Mouse (Mus musculus) adrenal gland, postnatal 10 days (tissue): ENCODE results near the gene Gkn1. TPM values are rescaled to one million over a fixed set of nuclear protein-coding genes. Genes with fewer than 3 reads are reported as not detected.

Experiments
- DNase-seq: peaks from one replicate; pipeline ENCODE4 v3.0.0; 2021; ENCODE audit warnings: mixed read lengths
- total RNA-seq, 2 experiments: library from RNA; stranded (reverse); gene quantifications; 2 replicates each; pipeline ENCODE4 v1.2.3; 2021

The Gkn1 gene
- total RNA-seq, 2 experiments from 2014 or later: not detected

DNA sequence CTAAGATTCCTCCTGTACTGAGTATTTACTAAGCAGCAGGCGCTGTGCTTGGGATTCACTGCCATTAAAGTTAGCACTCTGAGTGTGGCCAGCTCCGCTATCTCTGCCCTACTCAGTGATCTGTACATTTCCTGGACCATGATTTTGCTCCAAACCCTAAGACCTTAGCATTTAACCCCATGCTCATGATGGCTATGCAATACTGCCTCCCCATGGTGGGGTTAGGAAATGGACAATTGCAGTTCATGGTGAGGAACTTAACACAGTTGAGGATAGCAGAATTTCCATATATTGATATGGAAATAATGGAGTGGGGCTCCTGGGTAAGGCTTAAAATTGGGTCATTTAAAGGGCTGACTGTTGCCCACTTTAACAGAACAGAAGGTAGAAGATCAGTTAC is 27.4 kb downstream of the Gkn1 start:
- DNase-seq: peak; percentile 59

DNA sequence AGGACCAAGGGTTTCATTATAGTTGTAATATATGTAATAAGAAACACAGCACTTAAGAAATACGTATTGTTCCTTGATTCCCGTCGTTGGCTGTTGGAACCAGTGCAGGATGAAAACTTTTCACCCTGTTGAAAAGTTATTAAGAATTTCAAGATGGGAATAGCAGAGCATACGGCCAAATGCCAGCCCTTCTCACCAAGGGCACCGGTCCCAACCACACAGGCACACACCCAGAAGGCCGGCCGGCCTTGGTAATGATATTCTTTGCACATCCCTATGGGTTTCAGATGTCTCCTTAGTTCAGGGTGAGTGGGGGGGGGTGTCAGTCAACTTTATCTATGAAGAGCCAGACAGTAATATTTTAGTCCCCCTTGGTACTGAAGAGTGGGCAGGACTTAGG is 32.1 kb downstream of the Gkn1 start:
- DNase-seq: no peak

DNA sequence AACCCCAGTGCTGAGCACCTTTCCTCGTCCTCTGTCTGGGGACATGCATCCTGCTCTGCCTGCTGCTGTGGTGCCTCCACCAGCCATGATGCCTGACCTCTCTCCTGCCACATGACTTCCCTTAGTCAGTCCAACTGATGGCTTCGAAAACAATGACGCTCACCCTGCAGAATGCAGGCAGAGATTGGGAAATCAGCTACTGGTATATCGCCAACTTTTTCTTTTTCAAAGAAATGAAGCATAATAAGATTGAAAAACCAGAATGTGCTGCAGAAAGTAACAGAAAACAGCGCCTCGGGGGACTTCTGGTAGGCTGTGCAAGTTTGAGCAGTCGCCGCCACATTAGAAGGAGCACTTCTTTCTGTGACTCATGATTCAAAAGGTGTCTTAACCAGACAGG is 33.8 kb downstream of the Gkn1 start:
- DNase-seq: peak; percentile 45

DNA sequence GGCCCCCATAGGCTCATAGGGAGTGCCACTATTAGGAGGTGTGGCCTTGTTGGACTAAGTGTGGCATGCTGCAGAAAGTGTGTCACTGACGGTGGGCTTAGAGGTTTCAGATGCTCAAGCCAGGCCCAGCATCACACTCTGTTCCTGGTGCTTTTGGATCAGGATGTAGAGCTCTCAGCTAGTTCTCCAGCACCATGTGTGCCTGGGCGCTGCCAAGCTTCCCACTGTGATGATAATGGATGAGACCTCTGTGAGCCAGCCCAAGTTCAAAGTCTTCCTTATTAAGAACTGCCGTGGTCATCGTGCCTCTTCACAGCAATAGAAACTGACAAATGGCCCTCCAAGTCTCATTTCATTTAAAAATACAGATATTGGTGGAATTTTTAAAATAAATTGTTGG is 38.0 kb downstream of the Gkn1 start:
- no peak for DNase-seq

DNA sequence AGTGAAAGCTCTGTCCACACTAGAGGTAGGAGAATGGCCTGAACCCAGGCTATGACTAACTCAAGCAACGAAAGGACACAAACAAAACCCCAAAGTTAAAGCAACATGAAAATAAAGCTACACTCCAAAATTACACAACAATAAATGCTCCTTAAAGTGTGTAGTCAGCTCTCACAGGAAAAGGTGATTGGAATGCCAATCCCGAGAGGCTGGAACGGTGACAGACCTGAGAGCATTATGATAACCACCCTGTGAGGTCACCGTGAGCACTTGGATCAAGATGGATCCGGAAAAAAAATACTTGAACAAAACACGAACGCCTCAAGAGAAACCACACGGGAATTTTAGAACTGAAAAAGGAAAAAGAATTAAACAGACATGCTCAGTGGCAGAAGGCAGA is 46.3 kb downstream of the Gkn1 start:
- DNase-seq: no peak

DNA sequence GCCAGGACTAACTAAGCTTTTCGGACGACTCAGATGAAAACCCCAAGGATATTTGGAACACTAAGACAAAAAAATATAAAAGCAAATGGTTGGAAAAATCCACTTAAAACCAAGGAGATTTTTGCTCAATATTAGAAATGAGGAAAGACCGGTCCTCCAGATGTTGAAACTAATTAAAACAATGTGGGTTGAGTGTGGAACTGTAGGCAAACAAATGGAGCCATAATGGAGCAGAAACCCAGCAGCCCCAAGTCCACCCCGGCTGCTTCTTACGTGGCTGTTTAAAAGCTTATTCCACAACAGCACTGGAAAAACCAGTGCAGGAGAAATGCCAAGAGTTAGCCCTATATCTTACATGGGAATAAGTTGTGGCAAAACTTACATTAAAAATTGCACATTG is 48.0 kb downstream of the Gkn1 start:
- DNase-seq: no peak

DNA sequence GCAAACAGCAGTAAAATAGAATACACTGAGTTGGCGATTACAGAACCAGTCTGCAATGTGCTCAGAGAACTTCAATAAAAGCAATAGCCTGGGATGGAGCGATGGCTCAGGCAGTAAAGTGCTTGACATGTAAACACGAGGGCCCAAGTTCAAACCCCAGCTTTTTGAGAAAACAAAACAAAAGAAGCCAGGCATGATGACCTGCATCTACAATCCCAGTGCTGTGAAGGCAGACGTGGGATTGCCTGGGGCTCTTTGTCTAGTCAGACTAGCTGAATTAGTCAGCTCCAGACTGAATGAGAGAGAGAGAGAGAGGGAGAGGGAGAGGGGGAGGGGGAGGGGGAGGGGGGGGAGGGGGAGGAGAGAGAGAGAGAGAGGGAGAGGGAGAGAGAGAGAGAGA is 48.8 kb downstream of the Gkn1 start:
- no peak for DNase-seq

Other genes with a start within 250 kb of the Gkn1 start
- under 1 TPM; 0.12 TPM for gene D6Ertd527e, start 246.2 kb downstream of the Gkn1 start, total RNA-seq
- 10 to 100 TPM; 29.4 to 34.9 TPM for gene Antxr1, start 15.1 kb downstream of the Gkn1 start, total RNA-seq
- gene Gkn2, start 22.4 kb upstream of the Gkn1 start, total RNA-seq: not detected
- gene Gkn3, start 38.0 kb upstream of the Gkn1 start, total RNA-seq: under 1 TPM; 0.82 to 0.84 TPM
- 1 to 10 TPM in 1 of 2 experiments, under 1 TPM in 1; 0.45 to 1.8 TPM for gene Bmp10, start 78.1 kb upstream of the Gkn1 start, total RNA-seq
- gene Arhgap25, start 182.3 kb upstream of the Gkn1 start, total RNA-seq: 1 to 10 TPM; 7.5 to 8.3 TPM
- gene Prokr1, start 239.8 kb upstream of the Gkn1 start, total RNA-seq: 1 to 10 TPM in 1 of 2 experiments, under 1 TPM in 1; 0.57 to 1.3 TPM